Mouse (Mus musculus): ENCODE data around the gene Nkx2-3. TPM values are rescaled to one million over a fixed set of nuclear protein-coding genes. Genes with fewer than 3 reads are reported as not detected.

Gene Nkx2-3
- total RNA-seq, 2 experiments from 2014 or later, result not detected

DNA sequence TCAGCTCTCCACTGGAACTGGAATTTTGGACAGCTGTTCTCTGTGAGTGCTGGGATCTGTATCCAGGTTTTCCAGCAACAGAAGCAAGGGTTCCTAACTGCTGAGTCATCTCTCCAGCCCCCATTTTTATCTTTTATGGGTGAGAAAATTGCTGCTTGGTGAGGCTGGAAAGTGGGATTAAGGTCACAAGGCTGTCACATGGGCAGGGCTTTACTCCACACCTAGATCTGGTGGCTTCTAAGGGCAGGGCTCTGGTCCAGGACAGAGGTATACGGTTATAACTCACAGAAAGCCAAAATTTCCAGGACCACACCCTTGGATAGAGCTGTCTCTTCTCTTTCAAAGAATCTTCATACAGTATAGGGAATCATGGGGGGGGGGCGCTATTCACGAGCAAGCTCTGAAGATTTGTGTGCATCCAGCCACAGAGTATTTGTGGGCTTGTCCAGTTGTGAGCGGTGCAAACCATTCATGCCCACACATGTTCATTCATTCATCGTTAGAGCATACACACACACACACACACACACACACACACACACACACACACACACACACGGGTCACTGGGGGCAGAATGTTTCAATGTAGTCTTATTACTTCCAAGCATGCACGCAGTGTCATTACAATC, 7.5 kb upstream of the Nkx2-3 start:
- DNase-seq (ENCODE audit: low spot score in 2 of 2), result no peak

DNA sequence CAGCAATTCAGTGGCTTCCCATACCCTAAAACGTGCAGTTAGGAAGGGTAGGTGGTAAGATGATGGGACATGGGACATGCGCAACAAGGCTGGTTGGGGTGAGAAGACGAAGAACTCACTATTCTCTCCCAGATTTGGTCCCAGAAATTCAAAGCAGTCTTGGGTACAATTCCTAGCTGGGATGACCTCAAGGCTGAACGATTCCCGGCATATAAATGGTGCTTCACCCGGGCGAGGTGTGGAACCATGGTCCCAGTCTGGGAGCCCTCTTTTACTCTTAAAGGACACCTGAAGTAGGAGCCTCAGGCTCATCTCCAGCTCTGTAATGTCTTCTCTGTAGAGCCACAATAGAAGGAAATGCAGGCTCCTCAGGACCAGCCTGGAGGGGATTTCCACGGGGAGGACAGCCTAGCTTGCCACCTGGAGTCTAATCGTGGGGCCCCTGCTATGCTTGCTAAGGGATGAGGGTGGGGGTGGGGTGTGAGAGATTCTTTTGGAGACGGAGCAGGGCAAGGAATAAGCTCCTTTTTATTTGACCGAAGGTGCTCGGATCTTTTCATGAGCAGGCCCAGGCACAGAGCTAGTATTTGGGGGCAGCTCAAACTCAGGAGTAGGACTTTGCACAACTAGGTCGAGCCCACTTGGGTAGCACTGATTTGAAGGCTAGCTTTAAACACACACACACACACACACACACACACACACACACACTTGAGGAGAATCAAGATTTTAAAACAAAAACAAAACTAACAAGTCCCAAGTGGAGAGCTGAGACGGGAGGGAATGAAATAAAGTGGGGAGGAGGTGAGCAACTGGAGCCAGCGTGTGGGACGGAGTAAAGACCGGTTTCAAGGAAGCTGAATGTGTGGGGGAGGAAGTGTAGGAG, 6.2 kb upstream of the Nkx2-3 start:
- DNase-seq (ENCODE audit: low spot score in 2 of 2), result no peak

DNA sequence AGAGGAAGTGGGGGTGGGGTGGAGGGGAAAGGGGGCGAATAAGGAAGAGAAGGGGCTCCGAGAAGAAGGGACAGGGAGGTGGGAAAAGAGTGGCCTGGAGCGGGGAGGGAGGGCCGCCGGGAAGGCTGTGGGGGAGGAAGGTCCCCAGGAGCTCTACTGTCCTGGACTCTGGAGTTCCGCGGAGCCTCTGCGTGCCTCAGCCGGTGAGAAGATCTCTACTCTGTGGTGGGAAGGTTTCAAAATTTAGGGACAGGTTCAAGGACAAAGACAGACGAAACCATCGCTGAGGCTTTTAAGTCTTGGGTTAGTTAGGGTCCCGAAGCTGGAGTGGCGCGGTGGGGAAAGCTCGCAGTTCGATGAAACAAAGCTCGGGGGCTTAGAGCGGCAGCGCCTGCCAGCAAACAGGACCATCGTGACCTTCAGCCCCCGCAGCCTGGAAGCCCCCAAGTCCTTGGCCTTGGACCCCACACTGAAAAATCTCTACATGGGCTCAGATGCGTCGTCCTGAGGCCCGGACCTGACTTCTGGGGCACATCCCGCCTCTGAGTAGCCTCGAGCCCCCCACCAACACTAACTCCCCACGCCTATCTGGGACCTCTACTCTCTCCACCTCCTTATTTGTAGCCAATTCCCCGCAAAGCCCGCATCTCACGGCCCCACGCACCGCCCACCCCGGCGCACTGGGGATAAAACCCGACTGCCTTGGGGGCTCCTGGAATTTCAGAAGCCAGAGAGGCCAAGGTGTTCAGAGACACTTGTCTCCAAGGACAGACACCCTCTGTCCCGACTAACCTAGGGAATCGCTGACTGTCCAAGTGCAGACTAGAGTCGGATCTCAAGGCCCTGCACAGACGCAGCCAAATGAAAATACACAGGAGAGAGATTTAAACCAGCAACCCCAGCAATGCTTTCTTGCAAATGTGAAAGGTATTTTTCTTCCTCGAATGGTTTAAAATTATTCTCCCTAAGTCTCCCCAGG, 5.3 kb upstream of the Nkx2-3 start:
- DNase-seq (ENCODE audit: low spot score in 2 of 2), result no peak

DNA sequence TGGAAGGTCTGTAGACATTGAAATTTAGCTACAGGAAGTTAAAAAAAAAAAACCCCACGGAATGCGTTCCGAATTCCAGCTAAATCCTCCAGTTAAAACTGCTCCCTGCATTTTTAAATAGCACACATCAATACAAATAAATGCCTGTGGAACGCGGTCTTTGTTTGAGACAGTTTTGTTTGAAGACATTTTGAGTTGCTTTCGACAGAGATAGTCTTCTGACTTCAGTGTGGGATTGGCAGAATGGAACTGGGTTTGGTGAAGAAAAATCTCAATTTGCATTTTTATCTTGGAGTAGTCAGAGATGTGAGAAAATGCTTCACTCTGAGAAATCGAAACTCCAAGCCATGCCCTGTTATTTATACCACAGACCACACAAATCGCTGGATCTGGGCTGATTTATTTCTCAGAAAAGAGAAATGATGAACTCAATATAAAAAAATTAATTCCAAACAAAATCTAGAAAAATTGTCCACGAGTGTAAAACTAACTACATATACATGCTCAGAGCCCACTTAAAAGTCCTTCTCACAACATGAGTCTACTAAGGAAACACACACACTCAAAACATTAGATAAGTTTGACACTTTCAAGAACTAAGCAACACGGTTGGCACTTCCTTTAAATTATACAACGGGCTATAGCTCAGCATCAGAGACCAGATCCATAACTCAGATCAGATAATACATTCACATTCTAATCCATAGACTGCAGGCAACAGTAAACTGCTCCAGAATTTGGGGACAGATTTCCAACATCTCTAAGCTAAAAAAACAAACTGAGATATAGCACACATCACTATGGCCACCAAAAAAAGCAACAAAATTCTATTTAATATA, 4.1 kb upstream of the Nkx2-3 start:
- no peak for DNase-seq (ENCODE audit: low spot score in 2 of 2)

DNA sequence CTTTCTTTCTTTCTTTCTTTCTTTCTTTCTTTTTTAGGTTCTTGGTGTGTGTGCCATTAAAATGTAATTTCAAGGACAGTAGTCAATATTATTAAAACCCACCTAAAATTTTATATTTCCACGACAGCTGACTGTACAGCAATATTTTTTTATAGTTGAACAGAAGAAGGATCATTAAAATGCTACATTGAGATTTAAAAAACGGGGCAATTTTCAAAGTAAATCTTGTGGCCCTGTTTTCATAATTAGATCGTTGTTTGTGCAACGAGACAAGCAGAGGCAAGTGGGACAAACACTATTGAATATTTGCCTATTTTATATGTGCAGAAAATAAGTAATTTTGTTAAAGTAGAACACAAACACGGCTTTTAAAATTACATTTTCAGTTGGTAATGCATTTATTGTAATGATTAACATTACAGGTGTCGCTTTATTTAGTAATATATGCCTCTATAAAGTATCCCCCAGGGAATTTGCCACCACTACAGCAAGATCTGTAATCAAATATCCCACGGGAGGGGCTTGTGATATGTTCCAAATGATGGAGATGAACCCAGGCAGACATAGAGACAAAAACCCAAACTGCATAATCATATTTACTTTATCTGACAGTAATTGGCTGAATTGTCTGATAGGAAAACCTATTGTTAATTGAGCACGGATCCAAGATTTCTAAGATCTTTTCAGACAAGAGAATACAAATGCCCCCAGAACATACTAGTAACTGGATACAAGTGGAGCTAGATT, 3.2 kb upstream of the Nkx2-3 start:
- no peak for DNase-seq (ENCODE audit: low spot score in 2 of 2)

DNA sequence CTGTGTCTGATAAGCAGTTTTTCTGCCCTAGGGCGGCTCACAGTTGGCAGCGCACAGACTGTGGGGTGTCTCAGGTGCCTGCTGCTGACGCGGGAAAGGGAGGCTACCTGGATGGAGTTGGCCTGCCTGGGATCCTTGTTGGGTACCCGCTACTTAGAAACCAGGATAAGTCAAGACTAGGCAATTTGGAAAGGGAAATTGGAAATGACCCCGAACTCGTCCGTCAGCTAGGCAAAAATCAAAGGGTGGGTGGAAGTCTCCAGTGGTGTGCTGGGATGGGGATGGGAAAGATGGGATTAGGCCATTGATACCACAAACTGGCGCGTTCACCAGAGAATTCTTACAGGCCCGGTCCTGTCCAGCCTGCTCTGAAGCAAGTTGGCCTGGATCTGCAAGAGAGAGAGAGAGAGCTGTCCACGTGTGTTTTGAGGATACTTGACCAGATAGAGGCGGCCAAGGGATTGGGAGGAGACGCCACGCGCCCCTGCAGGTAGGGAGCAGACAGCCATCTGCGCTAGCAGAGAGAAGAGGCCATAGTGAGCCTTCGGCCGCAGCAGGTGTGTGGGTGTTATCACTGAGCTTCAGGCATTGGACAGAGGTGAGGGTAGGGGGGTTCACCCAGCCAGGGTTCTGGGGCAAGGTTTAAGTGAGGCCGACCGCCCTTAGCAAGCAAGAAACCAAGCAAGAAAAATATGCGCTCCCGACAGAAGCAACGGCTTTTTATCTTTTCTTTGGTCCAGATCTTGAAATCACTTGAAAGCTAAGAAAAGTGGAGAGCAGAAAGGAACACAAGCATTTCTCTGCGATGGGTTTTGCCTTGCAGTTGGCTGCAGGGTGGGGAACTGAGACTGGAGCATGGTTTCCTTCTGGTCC, 2.4 kb upstream of the Nkx2-3 start:
- DNase-seq (ENCODE audit: low spot score in 2 of 2), result no peak

DNA sequence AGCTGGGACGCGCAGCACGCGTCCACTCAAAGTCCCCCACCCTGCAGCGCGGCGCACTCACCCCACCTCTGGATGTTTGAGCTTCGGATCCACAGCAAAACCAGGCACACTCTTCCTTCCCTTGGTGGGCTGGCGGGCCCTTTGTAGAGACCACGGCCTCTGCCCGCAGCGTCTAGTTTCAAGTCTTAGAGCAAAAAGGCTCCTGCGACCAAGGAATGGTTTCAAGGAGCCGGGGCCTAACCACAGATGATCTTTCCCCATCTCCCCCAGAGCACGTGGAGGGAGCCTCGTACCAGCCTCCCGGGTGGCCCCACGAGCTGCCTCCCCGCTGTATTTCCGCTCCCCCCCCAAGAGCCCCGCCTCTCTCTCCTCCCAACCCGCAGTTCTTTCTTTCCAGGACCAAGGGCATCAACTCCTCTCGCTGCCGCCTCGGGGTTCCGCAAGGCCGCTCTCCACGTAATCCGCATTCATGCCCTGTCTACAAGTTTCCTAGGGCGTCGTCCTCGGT, 1.7 kb upstream of the Nkx2-3 start:
- no peak for DNase-seq (ENCODE audit: low spot score in 2 of 2)

DNA sequence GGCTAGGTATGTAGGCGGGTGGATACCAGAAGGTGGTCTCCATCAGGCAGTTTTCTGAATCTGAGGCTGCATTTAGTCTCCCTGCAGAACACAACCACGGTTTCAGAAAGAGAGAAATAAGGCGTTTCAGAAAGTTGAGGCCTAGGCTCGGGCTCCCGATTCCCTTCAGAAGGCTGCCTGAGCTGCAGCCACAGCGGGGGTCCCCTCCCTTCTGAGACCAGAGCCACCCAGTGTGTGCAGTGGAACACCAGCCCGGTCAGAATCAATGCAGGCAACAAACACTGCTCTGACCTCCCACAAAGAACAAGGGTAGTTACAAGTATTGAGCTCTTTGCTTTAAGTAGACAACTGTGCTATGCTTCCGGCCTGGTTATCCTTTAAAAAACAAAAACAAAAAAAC, 1.0 kb upstream of the Nkx2-3 start:
- DNase-seq (ENCODE audit: low spot score in 2 of 2), result no peak

DNA sequence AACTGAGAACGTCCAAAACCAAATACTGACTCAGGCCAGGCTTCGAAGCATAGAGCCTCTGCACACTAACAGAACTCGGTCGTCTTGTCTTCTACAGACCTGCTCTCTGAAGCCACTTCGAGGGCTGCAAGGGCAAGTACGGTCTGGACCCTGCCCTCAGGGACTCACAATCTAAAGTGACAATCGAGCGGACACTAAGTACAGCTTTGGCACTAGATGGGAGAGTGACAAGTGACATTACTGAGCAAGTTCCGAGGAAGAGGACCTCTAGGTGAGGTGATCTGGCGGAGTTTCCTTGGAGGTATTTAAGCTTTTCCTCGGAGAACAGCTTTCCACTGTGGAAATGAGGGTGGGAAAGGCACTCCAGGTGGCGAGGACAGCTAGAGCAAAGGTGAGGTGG, 564 bp upstream of the Nkx2-3 start:
- no peak for DNase-seq (ENCODE audit: low spot score in 2 of 2)

DNA sequence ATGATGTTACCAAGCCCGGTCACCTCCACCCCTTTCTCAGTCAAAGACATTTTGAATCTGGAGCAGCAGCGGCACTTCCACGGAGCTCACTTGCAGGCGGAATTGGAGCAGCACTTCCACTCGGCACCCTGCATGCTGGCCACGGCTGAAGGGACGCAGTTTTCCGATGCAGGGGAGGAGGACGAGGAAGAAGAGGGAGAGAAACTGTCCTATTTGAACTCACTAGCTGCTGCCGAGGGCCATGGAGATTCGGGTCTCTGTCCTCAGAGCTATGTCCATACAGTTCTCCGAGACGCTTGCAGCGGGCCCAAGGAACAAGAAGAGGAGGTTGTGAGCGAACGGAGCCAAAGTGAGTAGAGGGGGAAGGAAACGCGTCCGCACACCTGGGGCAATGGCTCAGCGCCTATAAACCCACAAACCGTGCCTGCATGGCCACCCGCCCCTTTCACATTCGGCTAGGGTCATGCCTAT, 411 bp downstream of the Nkx2-3 start:
- DNase-seq (ENCODE audit: low spot score in 2 of 2), result no peak

DNA sequence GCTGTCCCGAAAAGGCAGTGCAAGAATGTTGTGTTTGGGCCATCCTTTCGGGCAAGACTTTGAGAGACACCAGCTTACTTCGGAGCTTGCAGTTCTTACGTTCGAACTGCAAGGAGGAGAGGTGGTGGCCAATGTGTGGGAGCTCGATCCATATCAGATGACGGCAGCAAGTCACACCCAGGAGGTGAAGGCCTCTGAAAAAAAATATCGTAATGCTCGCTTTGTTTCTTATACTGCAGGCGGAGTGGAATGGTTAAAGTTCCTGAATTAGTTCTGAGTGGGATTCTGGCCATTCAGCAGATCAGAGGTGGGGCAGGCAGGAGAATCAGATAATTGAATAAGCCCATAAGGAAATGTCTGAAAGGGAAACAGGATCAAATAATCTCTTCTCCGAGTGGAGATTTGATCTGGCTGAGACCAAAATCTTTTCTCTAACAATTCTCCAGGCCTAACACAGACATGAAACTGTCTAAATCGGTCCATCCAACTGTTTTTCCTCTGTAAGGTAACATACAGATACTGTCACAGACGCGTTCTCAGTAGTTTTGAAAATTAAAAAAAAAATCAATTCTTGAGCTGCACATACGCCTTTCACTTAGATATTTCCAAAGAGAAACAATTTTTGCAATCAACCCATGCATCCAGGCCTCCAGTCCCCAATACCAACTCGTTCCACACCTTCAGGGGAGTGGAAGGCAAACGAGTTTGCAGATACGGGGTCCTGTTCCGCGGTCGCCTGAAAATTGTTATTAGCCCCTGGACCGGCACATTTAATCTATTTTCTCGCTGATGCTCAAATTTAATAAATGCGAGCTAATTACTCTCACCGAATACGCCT, 1.4 kb downstream of the Nkx2-3 start:
- DNase-seq (ENCODE audit: low spot score in 2 of 2), result no peak

DNA sequence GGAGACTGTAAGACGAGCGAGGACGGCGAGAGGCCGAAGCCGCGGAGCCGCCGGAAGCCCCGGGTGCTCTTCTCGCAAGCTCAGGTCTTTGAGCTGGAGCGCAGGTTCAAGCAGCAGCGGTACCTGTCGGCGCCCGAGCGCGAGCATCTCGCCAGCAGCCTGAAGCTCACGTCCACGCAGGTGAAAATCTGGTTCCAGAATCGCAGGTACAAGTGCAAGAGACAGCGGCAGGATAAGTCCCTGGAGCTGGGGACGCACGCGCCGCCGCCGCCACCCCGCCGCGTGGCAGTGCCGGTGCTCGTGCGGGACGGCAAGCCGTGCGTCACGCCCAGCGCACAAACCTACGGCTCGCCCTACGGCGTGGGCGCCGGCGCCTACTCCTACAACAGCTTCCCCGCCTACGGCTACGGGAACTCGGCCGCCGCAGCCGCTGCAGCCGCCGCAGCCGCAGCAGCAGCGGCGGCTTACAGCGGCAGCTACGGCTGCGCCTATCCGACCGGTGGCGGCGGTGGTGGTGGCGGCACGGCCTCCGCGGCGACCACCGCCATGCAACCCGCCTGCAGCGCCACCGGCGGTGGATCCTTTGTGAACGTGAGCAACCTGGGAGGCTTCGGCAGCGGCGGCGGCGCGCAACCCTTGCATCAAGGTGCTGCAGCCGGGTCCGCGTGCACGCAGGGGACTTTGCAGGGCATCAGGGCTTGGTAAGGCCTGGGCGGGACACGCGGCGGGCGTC, 2.4 kb downstream of the Nkx2-3 start:
- no peak for DNase-seq (ENCODE audit: low spot score in 2 of 2)

DNA sequence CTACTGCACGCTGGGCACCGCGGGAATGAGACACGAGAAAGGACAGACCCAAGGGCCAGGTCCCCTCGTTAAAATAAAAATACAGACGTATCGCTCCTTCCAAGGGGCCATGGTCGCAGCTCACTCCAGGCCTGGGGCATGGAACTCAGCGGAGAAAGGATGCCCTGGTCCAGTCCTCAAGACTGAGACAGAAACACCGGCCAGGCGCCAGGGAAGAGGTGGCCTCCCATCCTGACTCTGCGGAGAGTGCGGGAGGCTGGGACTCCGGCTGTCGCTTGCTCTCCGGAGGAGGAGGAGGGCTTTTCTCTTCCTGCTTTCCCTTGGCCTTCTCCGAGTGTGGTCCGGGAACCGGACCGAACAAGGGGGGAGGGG, 2.9 kb downstream of the Nkx2-3 start:
- no peak for DNase-seq (ENCODE audit: low spot score in 2 of 2)

DNA sequence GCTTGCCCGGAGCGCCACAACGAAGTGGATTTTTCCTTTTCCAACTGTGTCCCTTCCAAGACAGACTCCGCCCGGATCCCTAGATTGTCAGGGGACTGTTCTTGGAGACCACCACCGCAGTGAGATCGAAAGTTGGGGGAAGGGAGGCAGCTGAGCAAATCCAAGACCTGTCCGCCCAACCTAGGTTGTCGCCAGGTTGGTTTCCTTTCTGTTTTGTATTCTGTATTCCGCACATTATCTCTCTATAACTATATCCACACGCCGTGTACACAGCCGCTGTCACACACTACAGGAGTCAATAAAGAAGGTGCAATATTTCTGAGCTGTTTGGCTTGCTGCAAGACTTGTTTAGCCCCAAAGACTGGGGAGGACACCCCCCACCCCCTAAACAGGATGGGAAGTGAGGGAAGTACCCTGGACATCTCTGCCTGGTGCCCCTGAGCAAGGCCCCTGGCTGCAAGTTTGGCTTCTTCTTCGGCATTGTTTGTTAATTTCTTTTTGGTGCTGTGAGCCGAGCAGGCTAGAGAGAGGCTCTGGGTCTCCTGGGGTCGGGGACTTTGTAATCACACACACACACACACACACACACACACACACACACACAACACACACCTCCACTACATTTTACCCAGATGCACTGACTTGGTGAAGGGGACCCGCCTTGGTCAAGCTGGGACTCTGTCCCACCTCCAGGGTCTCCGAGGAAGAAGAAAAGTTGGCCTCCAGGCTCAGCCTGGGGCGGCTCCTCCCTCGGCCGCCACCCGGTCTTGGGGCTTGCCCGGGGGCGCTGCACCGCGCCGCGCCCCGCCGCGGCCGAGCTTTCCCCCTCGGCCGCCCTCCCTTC, 3.7 kb downstream of the Nkx2-3 start:
- DNase-seq (ENCODE audit: low spot score in 2 of 2), result no peak

DNA sequence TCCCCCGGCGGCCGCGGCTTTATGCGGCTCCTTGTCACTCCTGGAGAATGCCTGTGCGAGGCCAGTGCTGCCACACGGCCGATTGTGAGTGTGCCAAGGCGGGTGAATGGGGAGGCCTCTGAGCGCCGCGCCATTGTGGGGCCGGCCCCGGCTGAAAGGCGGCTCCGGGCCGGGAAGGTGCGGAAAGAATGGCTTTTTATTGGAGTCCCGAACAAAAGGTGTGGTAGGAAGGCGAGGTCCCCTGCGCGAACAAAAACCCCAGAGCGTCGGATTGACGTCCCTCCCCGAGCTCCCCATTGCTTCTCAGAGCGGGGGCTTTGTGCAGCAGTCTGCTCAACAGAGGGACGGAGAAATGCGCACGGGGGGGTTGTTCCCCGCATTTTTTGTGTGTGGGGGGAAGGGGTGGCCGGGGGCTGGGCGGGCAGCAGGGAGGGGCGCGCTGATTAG, 4.3 kb downstream of the Nkx2-3 start:
- no peak for DNase-seq (ENCODE audit: low spot score in 2 of 2)

DNA sequence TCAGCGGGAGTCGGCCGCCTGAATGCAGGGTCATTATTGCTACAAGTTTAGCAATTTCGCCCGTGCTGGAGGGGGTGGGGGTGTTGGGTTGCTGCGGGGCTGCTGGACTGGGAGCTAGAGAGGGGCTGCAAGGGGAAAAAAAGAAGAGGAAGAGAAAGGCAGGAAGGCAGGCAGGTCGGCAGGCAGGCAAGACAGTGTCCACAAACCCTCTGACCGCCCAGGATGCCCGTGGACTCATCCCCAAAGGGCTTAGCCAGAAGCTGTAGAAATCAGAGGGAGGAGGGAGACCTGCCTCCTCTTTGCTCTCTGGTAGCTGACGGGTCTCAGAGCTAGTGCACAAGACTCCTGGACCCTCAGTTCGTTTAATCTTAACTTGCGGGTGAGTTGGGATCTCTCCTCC, 4.8 kb downstream of the Nkx2-3 start:
- DNase-seq (ENCODE audit: low spot score in 2 of 2), result no peak

Measured in left cerebral cortex, adult 18-20 months (tissue).